Mouse (Mus musculus): ENCODE measurements around the gene Cyp2c37.
"Not testable (repeated sequence)": the region's sequence is repeated elsewhere in the genome, so short reads cannot be mapped to it uniquely, and the experiment has no call there.

Cyp2c37 gene

DNA sequence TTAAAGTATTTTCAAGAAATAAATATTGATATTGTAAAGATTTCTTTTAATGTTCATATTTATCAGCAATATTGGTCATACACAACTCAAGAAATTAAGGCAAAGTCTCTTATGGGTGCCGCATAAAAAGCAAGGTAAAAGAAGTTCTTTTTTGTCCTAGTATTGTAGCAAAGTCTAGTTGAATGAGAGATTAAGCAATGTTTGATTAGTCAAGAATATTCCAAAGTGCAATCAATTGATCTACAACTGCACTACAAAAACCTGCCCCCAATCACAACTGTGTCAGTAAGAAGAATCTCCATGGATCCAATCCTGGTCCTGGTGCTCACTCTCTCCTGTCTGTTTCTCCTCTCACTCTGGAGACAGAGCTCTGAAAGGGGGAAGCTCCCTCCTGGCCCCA lies at the start of gene Cyp2c37:
Gene Cyp2c37 (plus strand): TSS at position 285 of the 400 bp plus-strand sequence.
- DNase-seq: not testable (repeated sequence)

- not testable (repeated sequence) for DNase-seq
Measured at GRCm38 (mm10) chr19:39960861-39961260, 31.4 kb upstream of the Cyp2c37 start.

- DNase-seq: not testable (repeated sequence)
Measured at GRCm38 (mm10) chr19:39971096-39971495, 21.1 kb upstream of the Cyp2c37 start.

GRCm38 (mm10) chr19:39989471-39989870 lies 2.8 kb upstream of the Cyp2c37 start:
- no peak for DNase-seq

Measured in liver (tissue).